Mouse (Mus musculus): Measurements from ENCODE around the gene Erf. TPM values are rescaled to one million over a fixed set of nuclear protein-coding genes. Genes with fewer than 3 reads are reported as not detected.

Erf gene
- polyA plus RNA-seq, 1 experiment from 2014 or later = 5.7 TPM

- Histone ChIP-seq H3K9ac (peak overlapping the region; percentile 80), H3K4me1 (replicated peaks; ENCODE audit: control insufficient read depth, insufficient read depth, low read length) (peaks cover 46% of the 10 kb centered on the region), H3K36me3 (replicated peaks; ENCODE audit: control insufficient read depth, insufficient read depth) (peaks cover 32% of the 10 kb centered on the region), H3K27me3 (ENCODE audit: control insufficient read depth, insufficient read depth, low read length) (no peaks in the 10 kb centered on the region), H3K9me3 (ENCODE audit: control insufficient read depth, low read length) (no peaks in the 10 kb centered on the region), H3K4me2 (replicated peaks) (peak overlapping the region; percentile 79), H3K4me3 (replicated peaks; ENCODE audit: low read length) (peak overlapping the region; percentile 82), H3K27ac (peak overlapping the region; percentile 99)
- peak; percentile 51 for DNase-seq (ENCODE audit: low spot score)
- no peak; the same call in 1 of the 2 replicates for ATAC-seq (ENCODE audit: low FRiP score)
- under 1% methylated on average over 34 of the region's 36 CpGs for WGBS
Observed at GRCm38 (mm10) chr7:25282731-25283211, 32.2 kb upstream of the Erf start.

- H3K4me2 ChIP-seq (replicated peaks) = peak overlapping the region; percentile 79
- peak overlapping the region; percentile 99 for H3K27ac ChIP-seq
- H3K9ac ChIP-seq = peak overlapping the region; percentile 80
- no peaks in the 10 kb centered on the region for H3K9me3 ChIP-seq (ENCODE audit: control insufficient read depth, low read length)
- WGBS = under 1% methylated on average over 85 of the region's 108 CpGs
- DNase-seq (ENCODE audit: low spot score) (peak; percentile 91), ATAC-seq (ENCODE audit: low FRiP score) (peak; percentile 84)
- H3K27me3 ChIP-seq (ENCODE audit: control insufficient read depth, insufficient read depth, low read length) = no peaks in the 10 kb centered on the region
- H3K4me3 ChIP-seq (replicated peaks; ENCODE audit: low read length) = peak overlapping the region; percentile 82
- H3K36me3 ChIP-seq (replicated peaks; ENCODE audit: control insufficient read depth, insufficient read depth) = peaks cover 24% of the 10 kb centered on the region
- peaks cover 53% of the 10 kb centered on the region for H3K4me1 ChIP-seq (replicated peaks; ENCODE audit: control insufficient read depth, insufficient read depth, low read length)
Observed at GRCm38 (mm10) chr7:25281734-25282601, 31.4 kb upstream of the Erf start.

GRCm38 (mm10) chr7:25281166-25281733 is 30.7 kb upstream of the Erf start:
- H3K36me3 ChIP-seq (replicated peaks; ENCODE audit: control insufficient read depth, insufficient read depth) = peaks cover 16% of the 10 kb centered on the region
- DNase-seq (ENCODE audit: low spot score) (no peak), ATAC-seq (ENCODE audit: low FRiP score) (no peak)
- H3K27me3 ChIP-seq (ENCODE audit: control insufficient read depth, insufficient read depth, low read length) = no peaks in the 10 kb centered on the region
- peak overlapping the region; percentile 34; the same call in 1 of the 2 replicates for H3K9ac ChIP-seq
- peak overlapping the region; percentile 82 for H3K4me3 ChIP-seq (replicated peaks; ENCODE audit: low read length)
- 24% methylated on average over 12 of the region's 12 CpGs for WGBS
- peak overlapping the region; percentile 99 for H3K27ac ChIP-seq
- H3K4me1 ChIP-seq (replicated peaks; ENCODE audit: control insufficient read depth, insufficient read depth, low read length) = peaks cover 53% of the 10 kb centered on the region
- H3K9me3 ChIP-seq (ENCODE audit: control insufficient read depth, low read length) = no peaks in the 10 kb centered on the region
- H3K4me2 ChIP-seq (replicated peaks) = peak overlapping the region; percentile 79

- peaks cover 63% of the 10 kb centered on the region for H3K4me1 ChIP-seq (replicated peaks; ENCODE audit: control insufficient read depth, insufficient read depth, low read length)
- peak overlapping the region; percentile 82 for H3K9ac ChIP-seq
- no peaks in the 10 kb centered on the region for H3K27me3 ChIP-seq (ENCODE audit: control insufficient read depth, insufficient read depth, low read length)
- H3K9me3 ChIP-seq (ENCODE audit: control insufficient read depth, low read length) = no peaks in the 10 kb centered on the region
- H3K4me3 ChIP-seq (replicated peaks; ENCODE audit: low read length) = peak overlapping the region; percentile 65
- peak; percentile 43 for DNase-seq (ENCODE audit: low spot score)
- WGBS = 0% methylated on average over 6 of the region's 6 CpGs
- H3K36me3 ChIP-seq (replicated peaks; ENCODE audit: control insufficient read depth, insufficient read depth) = peaks cover 5% of the 10 kb centered on the region
- peak overlapping the region; percentile 79 for H3K4me2 ChIP-seq (replicated peaks)
- ATAC-seq (ENCODE audit: low FRiP score) = 0 out of 2 replicates have a peak, but pooled peaks have one; percentile 0
- H3K27ac ChIP-seq = peak overlapping the region; percentile 99
Observed at GRCm38 (mm10) chr7:25279861-25280791, 29.6 kb upstream of the Erf start.

- Histone ChIP-seq H3K36me3 (replicated peaks; ENCODE audit: control insufficient read depth, insufficient read depth) (0 out of 2 replicates have a peak, but pooled peaks cover under 1% of the 10 kb centered on the region), H3K27ac (peak overlapping the region; percentile 99), H3K4me3 (replicated peaks; ENCODE audit: low read length) (peak overlapping the region; percentile 65), H3K9ac (peak overlapping the region; percentile 82), H3K4me2 (replicated peaks) (peak overlapping the region; percentile 79), H3K4me1 (replicated peaks; ENCODE audit: control insufficient read depth, insufficient read depth, low read length) (peaks cover 64% of the 10 kb centered on the region), H3K9me3 (ENCODE audit: control insufficient read depth, low read length) (no peaks in the 10 kb centered on the region), H3K27me3 (ENCODE audit: control insufficient read depth, insufficient read depth, low read length) (no peaks in the 10 kb centered on the region)
- under 1% methylated on average over 41 of the region's 49 CpGs for WGBS
- ATAC-seq (ENCODE audit: low FRiP score) (peak; percentile 64), DNase-seq (ENCODE audit: low spot score) (peak; percentile 90)
Observed at GRCm38 (mm10) chr7:25279076-25279860, 28.7 kb upstream of the Erf start.

GRCm38 (mm10) chr7:25278341-25279075 is 27.9 kb upstream of the Erf start:
- Histone ChIP-seq H3K4me2 (replicated peaks) (peak overlapping the region; percentile 79), H3K9ac (peak overlapping the region; percentile 82), H3K36me3 (replicated peaks; ENCODE audit: control insufficient read depth, insufficient read depth) (peaks cover 8% of the 10 kb centered on the region; the same call in 1 of the 2 replicates), H3K27me3 (ENCODE audit: control insufficient read depth, insufficient read depth, low read length) (no peaks in the 10 kb centered on the region), H3K27ac (peak overlapping the region; percentile 99), H3K4me3 (replicated peaks; ENCODE audit: low read length) (peak overlapping the region; percentile 65), H3K4me1 (replicated peaks; ENCODE audit: control insufficient read depth, insufficient read depth, low read length) (peaks cover 62% of the 10 kb centered on the region), H3K9me3 (ENCODE audit: control insufficient read depth, low read length) (no peaks in the 10 kb centered on the region)
- peak; percentile 83 for DNase-seq (ENCODE audit: low spot score)
- WGBS = 0% methylated on average over 49 of the region's 60 CpGs
- peak; percentile 63 for ATAC-seq (ENCODE audit: low FRiP score)

GRCm38 (mm10) chr7:25277998-25278340 is 27.4 kb upstream of the Erf start:
- H3K4me1 ChIP-seq (replicated peaks; ENCODE audit: control insufficient read depth, insufficient read depth, low read length) = peaks cover 56% of the 10 kb centered on the region
- WGBS = 20% methylated on average over 4 of the region's 4 CpGs
- ATAC-seq (ENCODE audit: low FRiP score) (no peak), DNase-seq (ENCODE audit: low spot score) (no peak)
- peaks cover 14% of the 10 kb centered on the region for H3K36me3 ChIP-seq (replicated peaks; ENCODE audit: control insufficient read depth, insufficient read depth)
- peak overlapping the region; percentile 99 for H3K27ac ChIP-seq
- no peaks in the 10 kb centered on the region for H3K9me3 ChIP-seq (ENCODE audit: control insufficient read depth, low read length)
- peak overlapping the region; percentile 65 for H3K4me3 ChIP-seq (replicated peaks; ENCODE audit: low read length)
- H3K9ac ChIP-seq = peak overlapping the region; percentile 82
- no peaks in the 10 kb centered on the region for H3K27me3 ChIP-seq (ENCODE audit: control insufficient read depth, insufficient read depth, low read length)
- peak overlapping the region; percentile 79 for H3K4me2 ChIP-seq (replicated peaks)

GRCm38 (mm10) chr7:25277405-25277804 is 26.8 kb upstream of the Erf start:
- H3K9me3 ChIP-seq (ENCODE audit: control insufficient read depth, low read length) = no peaks in the 10 kb centered on the region
- H3K27ac ChIP-seq = peak overlapping the region; percentile 99

More at GRCm38 (mm10) chr7:25277405-25277804, 26.8 kb upstream of the Erf start:
- peaks cover 56% of the 10 kb centered on the region for H3K4me1 ChIP-seq (replicated peaks; ENCODE audit: control insufficient read depth, insufficient read depth, low read length)
- H3K4me2 ChIP-seq (replicated peaks) = peak overlapping the region; percentile 79
- peak overlapping the region; percentile 82 for H3K9ac ChIP-seq
- no peak overlapping the region for H3K4me3 ChIP-seq (replicated peaks; ENCODE audit: low read length)
- no peak for DNase-seq (ENCODE audit: low spot score)
- H3K27me3 ChIP-seq (ENCODE audit: control insufficient read depth, insufficient read depth, low read length) = no peaks in the 10 kb centered on the region
- ATAC-seq (ENCODE audit: low FRiP score) = no peak
- H3K36me3 ChIP-seq (replicated peaks; ENCODE audit: control insufficient read depth, insufficient read depth) = peaks cover 19% of the 10 kb centered on the region
- 96% methylated on average over 4 of the region's 4 CpGs for WGBS
